Mouse (Mus musculus) limb, embryonic 14.5 days (tissue): ENCODE measurements at regions not wholly inside any gene's neighbourhood (a gene's known extent, or its start where the extent isn't known, plus 50 kb on each side); places are given as distances from the start of the nearest gene placed in this dataset.
"Not testable (repeated sequence)": the region's sequence is repeated elsewhere in the genome, so short reads cannot be mapped to it uniquely, and the experiment has no call there.

ENCODE experiments used
- ATAC-seq: fragments of 200-750 bp; cut with Nextera tagmentation; 2 replicates; pipeline ENCODE4 v1.8.0; 2017; ENCODE audit warnings: low read depth, moderate number of reproducible peaks, moderate TSS enrichment; ENCODE audit not compliant: low FRiP score
- DNase-seq: peaks from one replicate; pipeline ENCODE4 v3.0.0-alpha.2; 2015; ENCODE audit warnings: low spot score
- H3K27ac ChIP-seq: fragments of 300-500 bp; sonication (generic); replicated peaks from 2 replicates; pipeline ENCODE4 v1.5.1; 2014; ENCODE audit warnings: low read depth, mild to moderate bottlenecking, low read length, moderate library complexity, mixed read lengths
- H3K27me3 ChIP-seq: fragments of 300-500 bp; sonication (generic); 2 replicates; pipeline ENCODE4 v1.6.1; 2014; ENCODE audit warnings: low read length, mixed read lengths; ENCODE audit not compliant: control insufficient read depth, insufficient read depth
- H3K36me3 ChIP-seq: fragments of 300-500 bp; sonication (generic); 2 replicates; pipeline ENCODE4 v1.6.1; 2014; ENCODE audit warnings: mild to moderate bottlenecking, low read length, moderate library complexity, mixed read lengths; ENCODE audit not compliant: control insufficient read depth, insufficient read depth
- H3K4me1 ChIP-seq: fragments of 300-500 bp; sonication (generic); 2 replicates; pipeline ENCODE4 v1.6.1; 2014; ENCODE audit warnings: antibody characterized with exemption, low read length, mixed read lengths; ENCODE audit not compliant: control insufficient read depth, insufficient read depth
- H3K4me2 ChIP-seq: fragments of 300-500 bp; sonication (generic); replicated peaks from 2 replicates; pipeline ENCODE4 v1.6.1; 2014; ENCODE audit warnings: low read depth, mild to moderate bottlenecking, low read length, moderate library complexity; ENCODE audit not compliant: severe bottlenecking
- H3K4me3 ChIP-seq: fragments of 300-500 bp; sonication (generic); replicated peaks from 2 replicates; pipeline ENCODE4 v1.5.1; 2014; ENCODE audit warnings: low read length
- H3K9ac ChIP-seq: fragments of 300-500 bp; sonication (generic); 2 replicates; pipeline ENCODE4 v1.6.1; 2014; ENCODE audit warnings: mild to moderate bottlenecking, low read depth, low read length, moderate library complexity; ENCODE audit not compliant: severe bottlenecking
- H3K9me3 ChIP-seq: fragments of 300-500 bp; sonication (generic); 2 replicates; pipeline ENCODE4 v1.6.1; 2016; ENCODE audit warnings: low read length; ENCODE audit not compliant: control insufficient read depth
- POLR2A ChIP-seq: fragments of 200-500 bp; IDR thresholded peaks from 2 replicates; pipeline ENCODE4 v1.8.0; 2012; ENCODE audit warnings: inconsistent platforms, mild to moderate bottlenecking, moderate library complexity, borderline replicate concordance; ENCODE audit not compliant: insufficient read depth, insufficient read length; ENCODE audit errors: extremely low read depth
- whole genome bisulfite sequencing: fragments of 180-500 bp; shearing (Covaris S2); extraction: QIAGEN DNeasy Blood & Tissue Kit; methylation state at CpG from one replicate; pipeline ENCODE4 v1.1.7; 2014; 5-methylcytosine and 5-hydroxymethylcytosine counted together

DNA sequence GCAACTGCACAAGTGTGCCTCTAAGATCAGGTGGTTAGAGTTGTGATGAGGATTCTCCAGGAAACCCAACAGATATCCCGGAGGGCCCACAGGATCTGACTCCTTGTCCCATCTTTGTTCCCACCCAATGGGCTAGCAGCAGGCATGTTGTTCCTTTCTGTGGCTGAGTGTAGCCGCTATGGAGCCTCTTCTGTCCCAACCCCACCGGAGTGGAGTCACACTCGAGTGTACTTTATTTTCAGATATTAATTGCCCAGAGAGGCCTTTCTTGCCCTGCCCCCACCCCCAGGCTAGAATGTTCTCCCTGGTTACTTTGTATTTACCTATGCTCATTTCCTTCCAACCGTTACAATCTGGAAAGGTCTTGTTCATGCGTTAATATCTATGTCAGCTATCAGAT, 70.4 kb upstream of the Anapc15-ps start:
- no peak for DNase-seq
- ATAC-seq, result no peak
- Histone ChIP-seq H3K27ac (no peak overlapping the region), H3K27me3 (no peaks in the 10 kb centered on the region), H3K9me3 (no peaks in the 10 kb centered on the region), H3K36me3 (no peaks in the 10 kb centered on the region), H3K4me1 (no peaks in the 10 kb centered on the region), H3K4me2 (no peak overlapping the region), H3K4me3 (no peak overlapping the region), H3K9ac (no peak overlapping the region)
- TF ChIP-seq POLR2A, result no peak
- WGBS, result 80% methylated on average over 6 of the region's 6 CpGs

DNA sequence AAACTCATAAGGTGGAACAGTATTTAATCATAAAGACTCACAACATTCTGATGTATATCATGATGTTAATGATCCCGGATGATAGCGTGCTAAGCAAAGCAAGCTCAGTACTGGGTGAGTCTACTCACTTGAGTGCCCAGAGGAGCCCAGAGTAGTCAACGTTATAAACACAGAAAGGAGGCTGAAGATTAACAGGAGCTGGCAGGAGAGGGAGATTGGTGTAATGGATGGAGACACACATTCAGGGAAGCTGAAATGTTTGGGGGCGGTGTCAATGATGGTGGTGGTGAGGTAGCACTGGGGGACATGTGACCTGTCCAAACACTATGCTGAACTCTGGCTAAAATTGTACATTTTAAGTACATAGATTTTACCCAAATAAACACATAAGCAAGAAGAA, 66.2 kb upstream of the Anapc15-ps start:
- Histone ChIP-seq H3K27ac (no peak overlapping the region), H3K4me3 (no peak overlapping the region), H3K4me1 (no peaks in the 10 kb centered on the region), H3K9ac (no peak overlapping the region), H3K4me2 (no peak overlapping the region), H3K9me3 (peaks cover 9% of the 10 kb centered on the region; the same call in 1 of the 2 replicates), H3K36me3 (no peaks in the 10 kb centered on the region), H3K27me3 (no peaks in the 10 kb centered on the region)
- DNase-seq, result no peak
- TF ChIP-seq POLR2A, result no peak
- ATAC-seq, result no peak
- WGBS, result 92% methylated on average over 4 of the region's 4 CpGs

DNA sequence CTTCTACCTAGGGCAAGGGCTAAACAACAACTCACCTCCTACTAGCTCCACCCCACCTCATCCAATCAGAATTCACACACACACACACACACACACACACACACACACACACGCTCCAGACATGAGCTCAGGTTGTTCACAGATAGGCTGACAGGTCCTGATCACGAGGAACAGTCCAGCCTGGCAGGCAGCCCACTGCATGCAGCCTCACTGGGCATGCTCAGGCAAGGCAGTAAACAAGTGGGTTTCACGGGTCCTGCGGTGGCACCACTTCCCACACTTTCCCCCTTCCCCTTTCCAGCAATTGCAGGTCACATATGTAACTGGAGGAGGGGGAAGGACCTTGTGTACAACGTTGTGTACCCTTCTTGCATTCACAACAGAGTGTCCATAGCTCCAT, 63.5 kb upstream of the Anapc15-ps start:
- not testable (repeated sequence) for H3K9ac ChIP-seq, H3K36me3 ChIP-seq, H3K4me1 ChIP-seq, H3K9me3 ChIP-seq, DNase-seq, H3K4me2 ChIP-seq, H3K27me3 ChIP-seq, ATAC-seq, H3K4me3 ChIP-seq, H3K27ac ChIP-seq
- WGBS, result 71% methylated on average over 5 of the region's 5 CpGs

DNA sequence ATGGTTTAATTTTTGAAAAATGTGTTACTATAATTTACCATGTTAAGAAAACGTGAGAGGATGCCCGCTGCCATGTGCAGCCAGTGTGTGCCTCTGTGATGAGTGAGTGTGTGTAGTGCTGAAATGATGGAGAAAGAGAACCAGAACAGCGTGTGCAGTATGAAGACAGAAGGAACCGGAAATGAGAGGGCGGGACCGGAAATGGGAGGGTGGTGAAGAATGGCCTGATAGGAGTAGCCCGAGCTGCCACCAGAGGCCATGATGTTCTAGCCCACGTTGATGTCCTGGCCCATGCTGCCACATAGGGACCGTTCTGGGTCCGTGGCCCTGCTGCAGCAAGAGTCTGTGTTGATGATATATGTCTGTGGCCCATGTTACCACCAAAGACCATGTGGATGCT, 57.8 kb upstream of the Anapc15-ps start:
- no peak for ATAC-seq
- WGBS, result 82% methylated on average over 10 of the region's 10 CpGs
- Histone ChIP-seq H3K4me2 (no peak overlapping the region), H3K9ac (no peak overlapping the region), H3K27me3 (no peaks in the 10 kb centered on the region), H3K27ac (no peak overlapping the region), H3K9me3 (no peaks in the 10 kb centered on the region), H3K36me3 (no peaks in the 10 kb centered on the region), H3K4me1 (peaks cover 24% of the 10 kb centered on the region), H3K4me3 (no peak overlapping the region)
- DNase-seq, result no peak
- TF ChIP-seq POLR2A, result no peak

DNA sequence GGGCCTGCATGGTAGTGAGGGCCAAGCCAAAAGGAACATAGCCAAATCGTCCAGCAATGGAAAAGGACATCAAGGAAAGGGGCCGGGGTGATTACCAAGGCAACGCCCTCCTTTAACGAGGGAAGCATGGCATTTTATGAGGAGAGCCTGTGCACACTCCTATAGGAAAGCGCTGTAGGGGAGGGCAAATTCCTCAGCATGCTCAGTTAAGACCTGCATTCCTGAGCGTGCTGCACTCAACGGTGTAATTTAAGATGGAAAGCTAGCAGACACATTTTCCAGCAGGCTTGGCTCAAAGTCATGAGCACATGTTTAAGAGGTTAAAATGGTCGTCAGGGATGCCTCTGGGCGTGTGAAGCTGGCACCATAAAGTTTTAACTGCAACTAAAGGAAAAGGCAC, 56.6 kb upstream of the Anapc15-ps start:
- Histone ChIP-seq H3K4me3 (no peak overlapping the region), H3K4me1 (peaks cover 32% of the 10 kb centered on the region), H3K4me2 (peak overlapping the region; percentile 32), H3K27ac (peak overlapping the region; percentile 59), H3K36me3 (no peaks in the 10 kb centered on the region), H3K9me3 (no peaks in the 10 kb centered on the region), H3K27me3 (no peaks in the 10 kb centered on the region), H3K9ac (no peak overlapping the region)
- peak; percentile 95 for DNase-seq
- peak; percentile 97 for ATAC-seq
- WGBS, result 4% methylated on average over 9 of the region's 9 CpGs
- TF ChIP-seq POLR2A, result no peak

DNA sequence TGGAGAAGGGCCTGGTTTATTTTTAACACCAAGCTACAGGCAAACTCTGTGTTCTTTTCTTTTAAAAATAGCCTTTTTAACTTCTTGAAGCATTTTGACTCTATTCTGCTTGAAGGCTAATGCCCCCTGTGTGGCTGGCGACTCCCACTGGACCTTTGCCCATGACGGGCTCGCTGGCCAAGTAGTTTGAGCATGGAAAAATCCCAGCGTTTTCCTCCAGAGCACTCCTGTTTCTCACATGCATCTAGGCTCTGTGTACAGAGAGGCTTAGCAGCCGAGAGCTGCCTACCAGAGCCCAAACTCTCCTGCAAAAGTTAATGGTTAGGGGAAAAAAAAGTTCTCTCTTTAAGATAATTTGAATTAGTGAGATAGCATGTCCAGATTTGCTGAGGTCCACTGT, 52.7 kb upstream of the Anapc15-ps start:
- DNase-seq, result peak; percentile 53
- no peak for ATAC-seq
- Histone ChIP-seq H3K9ac (no peak overlapping the region), H3K27ac (peak overlapping the region; percentile 74), H3K36me3 (no peaks in the 10 kb centered on the region), H3K4me1 (peaks cover 35% of the 10 kb centered on the region), H3K4me2 (peak overlapping the region; percentile 17), H3K27me3 (no peaks in the 10 kb centered on the region), H3K9me3 (no peaks in the 10 kb centered on the region), H3K4me3 (no peak overlapping the region)
- no peak for TF ChIP-seq POLR2A
- 30% methylated on average over 5 of the region's 5 CpGs for WGBS
